Mouse (Mus musculus) cerebellum, postnatal 25 days (tissue): ENCODE results near the gene Fgf2.

Experiments
- DNase-seq, 2 experiments: peaks; one replicate each; pipeline ENCODE4 v3.0.0; 2021; ENCODE audit warnings: mixed read lengths in 2 of 2

Gene Fgf2

DNA sequence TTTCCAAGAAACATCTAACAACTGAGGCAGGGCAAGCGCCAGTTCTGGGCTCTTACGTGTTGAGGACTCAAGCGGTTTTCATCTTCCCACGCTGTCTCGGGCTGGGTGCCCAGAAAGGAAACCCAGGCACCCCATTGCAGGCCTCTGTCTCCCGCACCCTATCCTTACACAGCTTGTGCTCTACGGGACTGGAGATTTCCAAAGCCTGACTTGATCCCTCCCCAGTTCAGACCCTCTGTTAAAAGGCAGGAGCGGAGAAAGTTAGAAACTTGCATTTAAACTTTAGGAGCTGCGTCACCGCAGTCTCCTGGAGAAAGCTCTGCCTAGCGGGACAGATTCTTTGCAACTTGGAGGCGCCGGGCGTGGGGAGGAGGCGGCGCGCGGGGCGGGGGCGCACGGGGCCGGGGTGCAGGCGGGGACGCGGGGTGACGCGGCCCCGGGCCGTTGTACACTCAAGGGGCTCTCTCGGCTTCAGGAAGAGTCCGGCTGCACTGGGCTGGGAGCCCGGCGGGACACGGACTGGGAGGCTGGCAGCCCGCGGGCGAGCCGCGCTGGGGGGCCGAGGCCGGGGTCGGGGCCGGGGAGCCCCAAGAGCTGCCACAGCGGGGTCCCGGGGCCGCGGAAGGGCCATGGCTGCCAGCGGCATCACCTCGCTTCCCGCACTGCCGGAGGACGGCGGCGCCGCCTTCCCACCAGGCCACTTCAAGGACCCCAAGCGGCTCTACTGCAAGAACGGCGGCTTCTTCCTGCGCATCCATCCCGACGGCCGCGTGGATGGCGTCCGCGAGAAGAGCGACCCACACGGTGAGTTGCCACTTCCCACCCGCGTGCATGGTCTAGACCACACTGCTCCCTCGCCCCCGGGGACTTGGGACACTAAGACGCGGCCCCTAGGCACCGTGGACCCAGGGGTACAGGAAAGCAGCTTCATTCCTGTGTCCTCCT, at the start of gene Fgf2:
Gene Fgf2, plus strand, starts transcription at position 126 of the 945 bp plus-strand sequence.
- DNase-seq: peak; percentile 13 to 22

- no peak for DNase-seq
Observed at GRCm38 (mm10) chr3:37299470-37299869, 48.7 kb upstream of the Fgf2 start.

- DNase-seq: peak; percentile 20 to 58
Observed at GRCm38 (mm10) chr3:37302685-37303084, 45.5 kb upstream of the Fgf2 start.

- DNase-seq: no peak
Observed at GRCm38 (mm10) chr3:37303392-37304139, 44.6 kb upstream of the Fgf2 start.

GRCm38 (mm10) chr3:37311897-37312369, 36.2 kb upstream of the Fgf2 start:
- no peak for DNase-seq

GRCm38 (mm10) chr3:37312370-37312941, 35.7 kb upstream of the Fgf2 start, which contains the start of the genes Bbs12 and Cetn4:
TSS of gene Bbs12 (plus strand) at chr3:37312554.
TSS of gene Cetn4 (minus strand) at chr3:37312708.
- DNase-seq: peak; percentile 98 to 99

DNA sequence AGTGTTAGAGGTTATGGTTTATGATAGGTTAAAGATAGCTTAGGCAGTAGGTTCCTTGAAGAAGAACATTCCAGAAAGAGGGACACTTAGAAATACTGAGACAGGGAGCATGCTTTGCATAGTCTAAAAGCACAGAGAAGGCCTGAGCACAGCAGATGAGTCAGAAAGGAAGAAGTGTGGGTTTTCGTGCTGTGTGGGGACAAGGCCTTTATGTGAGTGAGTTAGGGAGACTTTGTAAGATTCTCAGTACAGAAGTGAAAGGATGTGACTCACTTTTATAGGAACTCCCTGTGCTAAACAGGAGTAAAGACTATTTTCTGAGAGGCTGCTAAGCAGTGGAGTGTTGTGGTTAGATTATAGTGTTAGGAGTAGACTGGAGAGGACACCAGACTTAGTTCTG, 34.8 kb upstream of the Fgf2 start:
- DNase-seq: no peak

DNA sequence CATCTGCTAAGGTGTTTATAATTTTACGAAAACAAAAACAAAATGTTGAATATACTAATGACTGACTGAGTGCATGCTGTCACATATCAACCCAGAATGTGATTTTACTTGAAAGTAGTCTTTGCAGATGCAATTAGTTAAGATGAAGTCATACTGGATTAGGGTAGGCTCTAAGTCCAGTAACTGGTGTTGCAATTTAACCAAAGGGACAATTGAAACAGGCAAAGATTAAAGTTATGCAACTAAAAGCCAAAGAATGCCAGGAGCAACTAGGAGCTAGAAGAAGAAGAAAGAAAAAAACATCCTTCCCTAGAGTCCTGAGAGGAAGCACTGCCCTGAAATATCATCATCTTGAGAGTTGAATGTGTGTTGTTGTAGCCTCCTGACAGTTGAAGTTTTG, 31.9 kb upstream of the Fgf2 start:
- DNase-seq: no peak

DNA sequence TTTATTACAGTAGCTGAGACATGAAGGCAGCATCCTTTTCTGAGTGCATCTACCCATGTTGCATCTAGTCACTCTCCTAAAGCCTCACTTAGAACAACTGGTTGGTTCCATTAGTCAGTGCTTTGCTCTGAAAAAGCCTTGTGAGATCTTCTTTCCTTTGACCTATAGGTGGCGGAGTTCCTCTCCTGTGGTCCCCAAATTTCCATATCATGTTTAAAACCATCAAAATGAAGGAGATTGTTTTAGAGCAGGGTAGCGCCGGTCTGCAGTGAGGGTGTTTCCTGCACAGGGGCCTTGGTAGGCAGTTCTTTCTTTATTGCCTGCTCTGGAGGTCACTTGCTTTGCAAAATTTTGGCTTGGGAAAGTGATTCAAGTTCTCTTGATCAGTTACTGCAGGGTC, 23.8 kb upstream of the Fgf2 start:
- peak in 1 of 2 experiments; percentile 10 for DNase-seq

- DNase-seq: no peak
Observed at GRCm38 (mm10) chr3:37325317-37326112, 22.6 kb upstream of the Fgf2 start.

DNA sequence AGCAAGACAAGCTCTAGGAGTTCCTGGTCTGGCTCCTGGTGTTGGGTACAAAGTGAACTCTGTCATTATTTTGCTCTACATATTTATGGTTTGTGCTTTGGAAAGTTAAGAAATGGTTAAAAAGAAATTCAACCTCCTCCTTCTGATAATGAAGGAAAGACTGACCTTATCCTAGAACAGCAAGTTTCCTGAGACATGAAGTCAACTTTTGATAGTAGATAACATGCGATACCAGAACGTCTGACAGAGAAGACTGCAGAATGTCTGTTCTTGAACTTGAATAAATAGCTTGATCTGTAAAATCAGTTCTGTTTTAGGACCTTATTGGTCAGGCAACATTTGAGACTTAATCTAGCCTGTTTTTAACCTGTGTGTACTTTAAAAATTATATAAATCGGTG, 21.5 kb upstream of the Fgf2 start:
- DNase-seq: no peak

- DNase-seq: no peak
Observed at GRCm38 (mm10) chr3:37328489-37328888, 19.7 kb upstream of the Fgf2 start.

DNA sequence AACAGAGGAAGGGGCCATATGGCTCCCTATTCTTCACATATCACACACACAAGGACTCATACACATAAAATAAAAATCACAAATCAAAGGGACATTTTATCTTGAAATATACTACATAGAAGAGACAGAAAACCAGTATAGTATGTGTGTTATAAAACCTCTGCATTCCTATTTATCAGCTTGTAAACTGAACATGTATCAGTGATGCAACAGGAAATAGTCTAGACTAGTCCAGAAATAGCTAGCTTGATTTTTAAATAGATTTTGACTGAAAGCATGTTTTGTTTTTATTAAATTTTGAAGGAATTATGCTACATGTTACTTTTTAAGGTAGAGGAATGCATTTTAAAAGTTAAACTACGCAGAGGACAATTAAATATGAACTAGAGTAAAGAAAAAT, 18.2 kb upstream of the Fgf2 start:
- DNase-seq: no peak

DNA sequence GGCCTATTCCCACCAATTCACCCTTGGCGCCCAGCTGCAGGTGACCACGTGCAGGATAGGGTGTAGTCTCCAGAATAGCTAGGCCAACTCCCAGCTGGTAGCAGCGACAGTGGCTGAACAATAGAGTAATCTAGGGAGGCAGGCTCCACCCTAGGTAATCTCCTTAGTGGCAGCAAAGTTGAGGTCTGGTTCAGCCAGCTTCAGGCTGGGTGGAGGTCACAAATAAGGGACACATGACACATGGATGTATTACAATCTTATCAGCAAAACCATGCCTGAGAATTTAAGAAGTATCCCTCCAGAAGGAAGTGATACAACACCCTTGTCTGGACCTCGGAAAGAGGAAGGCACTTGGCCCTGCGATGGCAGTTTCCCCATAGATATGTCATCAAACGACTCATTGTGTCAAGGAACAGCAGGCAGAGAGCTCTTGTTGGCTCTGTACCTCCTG, 16.1 kb upstream of the Fgf2 start:
- no peak for DNase-seq

GRCm38 (mm10) chr3:37334053-37334452, 14.1 kb upstream of the Fgf2 start:
- DNase-seq: no peak

DNA sequence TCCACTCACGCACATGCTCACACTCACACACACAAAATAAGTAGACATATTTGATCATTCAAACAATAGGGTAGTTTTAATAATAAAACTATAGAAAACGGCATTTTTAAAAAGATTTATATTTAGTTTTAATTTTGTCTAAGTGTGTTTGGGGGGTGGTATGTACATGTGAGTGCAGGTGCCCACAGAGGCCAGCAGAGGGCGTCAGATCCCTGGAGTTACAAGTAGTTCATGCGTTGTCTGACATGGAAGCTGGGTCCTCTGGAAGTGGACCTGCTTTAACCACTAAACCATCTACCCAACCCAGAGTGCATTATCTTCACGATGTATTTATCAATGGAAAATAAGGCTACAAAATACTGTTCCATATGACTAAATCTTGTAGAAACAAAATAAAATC, 7.0 kb upstream of the Fgf2 start:
- DNase-seq: peak in 1 of 2 experiments; percentile 7

DNA sequence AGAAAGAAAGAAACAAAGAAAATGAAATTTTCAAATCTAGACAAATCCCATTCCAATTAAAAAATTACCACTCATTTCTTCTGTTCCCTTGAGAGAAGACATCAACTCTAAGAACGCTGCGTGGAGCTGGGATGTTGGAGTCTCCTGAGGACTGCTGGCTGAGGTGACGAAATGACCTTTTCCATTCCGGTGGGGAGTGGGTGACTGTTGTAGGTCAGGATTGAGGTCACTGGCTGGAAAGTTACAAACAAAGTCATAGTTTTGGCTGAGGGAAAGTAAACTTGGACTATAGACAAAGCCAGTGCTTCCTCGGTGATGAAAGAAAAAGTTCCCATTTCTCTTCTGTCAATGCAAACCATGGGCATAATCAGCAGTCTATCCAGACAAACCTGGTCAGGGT, 5.3 kb upstream of the Fgf2 start:
- no peak for DNase-seq

DNA sequence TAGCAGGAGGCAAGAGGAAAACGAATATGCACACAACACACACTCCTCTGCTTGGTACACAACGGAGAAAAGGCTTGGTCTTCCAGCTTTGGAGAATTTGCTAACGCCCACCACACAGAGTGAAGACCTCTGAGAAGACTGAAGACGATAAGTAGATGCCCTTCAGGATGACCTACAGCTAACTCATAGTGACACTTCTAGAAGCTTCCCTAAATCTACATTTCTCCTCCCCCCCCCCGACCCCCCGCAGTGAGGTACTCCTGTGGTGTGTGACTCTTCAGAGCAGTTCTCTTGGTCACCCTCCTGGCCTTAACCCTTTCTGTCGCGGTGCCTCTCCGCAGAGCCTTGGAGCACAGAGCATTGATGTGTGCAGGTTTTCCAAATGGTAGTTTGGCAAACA, 475 bp upstream of the Fgf2 start:
- DNase-seq: no peak

DNA sequence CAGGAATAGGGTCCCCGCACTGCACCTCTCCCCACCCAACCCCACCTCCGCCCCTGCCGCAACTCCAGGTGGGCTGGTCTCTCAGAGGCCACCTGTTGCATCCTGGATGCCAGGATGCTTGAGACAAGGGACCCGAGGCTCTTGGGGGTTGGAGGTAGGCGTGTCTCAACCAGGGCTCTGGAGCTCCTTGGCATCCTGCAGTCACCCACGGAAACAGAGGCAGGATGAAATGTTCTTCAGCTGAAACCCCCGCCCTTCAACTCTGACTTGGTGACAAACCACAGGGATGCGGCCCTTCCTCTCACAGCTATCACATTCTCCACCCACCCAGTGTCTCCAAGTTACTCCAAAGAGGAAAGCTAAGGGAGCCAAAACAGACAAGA, 1.0 kb downstream of the Fgf2 start:
- DNase-seq: no peak

- DNase-seq: no peak
Observed at GRCm38 (mm10) chr3:37350386-37350785, 2.2 kb downstream of the Fgf2 start.

GRCm38 (mm10) chr3:37353951-37354481, 5.9 kb downstream of the Fgf2 start:
- DNase-seq: no peak

DNA sequence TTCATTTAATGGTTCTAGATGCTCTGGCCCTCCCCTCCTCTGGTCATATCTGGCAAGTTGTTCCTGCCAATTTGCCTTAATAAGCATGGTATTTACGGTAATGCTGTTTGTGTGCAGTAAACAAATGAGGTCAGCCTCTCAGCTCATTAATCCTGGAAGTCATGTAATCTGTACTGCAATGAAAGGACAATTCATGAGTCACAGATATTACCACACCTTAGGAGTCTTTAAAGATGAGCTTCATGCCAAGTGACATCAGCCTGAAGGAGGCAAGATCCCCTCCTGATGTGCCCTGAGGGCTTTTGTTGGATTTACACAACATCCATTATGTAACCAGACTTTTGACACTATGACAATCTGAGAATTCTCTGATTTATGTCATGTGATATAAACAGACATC, 6.6 kb downstream of the Fgf2 start:
- no peak for DNase-seq
